Mouse (Mus musculus) ES-E14 (cell line): ENCODE data around the gene Ngfr. TPM values are rescaled to one million over a fixed set of nuclear protein-coding genes. Genes with fewer than 3 reads are reported as not detected.

Source experiments
- DNase-seq: peaks from one replicate; pipeline ENCODE4 v3.0.0-alpha.2; 2013; ENCODE audit warnings: low read depth, low spot score
- H3K27ac ChIP-seq: 2 replicates; pipeline ENCODE4 v1.5.1; 2012; ENCODE audit warnings: low read depth, mild to moderate bottlenecking, low read length, moderate library complexity, mixed read lengths; ENCODE audit not compliant: poor library complexity, insufficient read depth, severe bottlenecking
- H3K36me3 ChIP-seq: 2 replicates; pipeline ENCODE4 v1.6.1; 2012; ENCODE audit warnings: mild to moderate bottlenecking, low read length, moderate library complexity, mixed read lengths; ENCODE audit not compliant: control insufficient read depth, poor library complexity, insufficient read depth, severe bottlenecking
- H3K4me1 ChIP-seq, 2 experiments: fragments of 150-350 bp in 1 of 2; sonication (generic) in 1 of 2; 2 replicates each; pipeline ENCODE4 v1.6.1; 2012; ENCODE audit warnings: low read length in 2 of 2, mild to moderate bottlenecking in 1 of 2, mixed read lengths in 1 of 2; ENCODE audit not compliant: control insufficient read depth in 2 of 2, insufficient read depth in 2 of 2, poor library complexity in 1 of 2
- H3K4me3 ChIP-seq, 2 experiments: fragments of 150-350 bp in 1 of 2; sonication (generic) in 1 of 2; 2 replicates each; pipeline ENCODE4 v1.5.1; 2012; ENCODE audit warnings: low read length in 2 of 2, low read depth in 1 of 2, mild to moderate bottlenecking in 1 of 2, mixed read lengths in 1 of 2; ENCODE audit not compliant: insufficient read depth in 1 of 2, poor library complexity in 1 of 2, severe bottlenecking in 1 of 2
- H3K9ac ChIP-seq: 2 replicates; pipeline ENCODE4 v1.6.1; 2012; ENCODE audit warnings: low read depth, mild to moderate bottlenecking, low read length, mixed read lengths; ENCODE audit not compliant: poor library complexity, insufficient read depth, severe bottlenecking
- H3K9me3 ChIP-seq: fragments of 150-350 bp; sonication (generic); 2 replicates; pipeline ENCODE4 v1.6.1; 2012; ENCODE audit warnings: low read depth, mild to moderate bottlenecking, low read length; ENCODE audit not compliant: control insufficient read depth, insufficient read depth
- CHD2 ChIP-seq: IDR thresholded peaks from 2 replicates; pipeline ENCODE4 v1.6.1; 2014; ENCODE audit warnings: mild to moderate bottlenecking, low read depth, low read length, inconsistent platforms
- HCFC1 ChIP-seq: IDR thresholded peaks from 2 replicates; pipeline ENCODE4 v1.6.1; 2012; ENCODE audit warnings: low read length, inconsistent platforms, borderline replicate concordance; ENCODE audit not compliant: insufficient read depth
- MAFK ChIP-seq: IDR thresholded peaks from 2 replicates; pipeline ENCODE4 v1.6.1; 2014; ENCODE audit warnings: mild to moderate bottlenecking, low read depth, low read length, inconsistent platforms; ENCODE audit not compliant: insufficient read depth
- ZC3H11A ChIP-seq: IDR thresholded peaks from 2 replicates; pipeline ENCODE4 v1.6.1; 2012; ENCODE audit warnings: low read depth, mild to moderate bottlenecking, inconsistent platforms, low read length, borderline replicate concordance
- ZNF384 ChIP-seq: IDR thresholded peaks from 2 replicates; pipeline ENCODE4 v1.6.1; 2012; ENCODE audit warnings: low read depth, low read length, inconsistent platforms
- in situ Hi-C, 2 experiments: fragments of 600-800 bp; cut with MboI; formaldehyde crosslinking; loops; one replicate each; pipeline ENCODE4 v1.15.1; 2025; ENCODE audit warnings: low sequenced_read_pairs in 2 of 2, inconsistent platforms in 1 of 2; ENCODE audit not compliant: unreplicated experiment in 2 of 2
- total RNA-seq: library from RNA; depleted of rRNA; stranded (reverse); fragments of 300-350 nt; gene quantifications from 2 replicates; pipeline ENCODE4 v1.2.3, GENCODE M21; 2012

Gene Ngfr
- total RNA-seq, 1 experiment: 19.9 TPM

GRCm38 (mm10) chr11:95586184-95586583 lies 1.4 kb downstream of the Ngfr start:
- DNase-seq: peak; percentile 91
- Histone ChIP-seq H3K27ac (no peak overlapping the region), H3K4me1 (peaks cover 10 to 16% of the 10 kb centered on the region in 2 experiments; a peak in 3 of 4 replicates), H3K36me3 (no peaks in the 10 kb centered on the region), H3K9ac (peak overlapping the region; percentile 49; the same call in 1 of the 2 replicates), H3K9me3 (no peaks in the 10 kb centered on the region), H3K4me3 (peak overlapping the region; percentile 59 to 80)
- TF ChIP-seq ZC3H11A (peak; percentile 54; the same call in 1 of the 2 replicates), HCFC1 (no peak), ZNF384 (no peak)
- in situ Hi-C loops: no loop called here

- H3K36me3 ChIP-seq: no peaks in the 10 kb centered on the region
- no peak for DNase-seq
Observed at GRCm38 (mm10) chr11:95585684-95586083, 1.9 kb downstream of the Ngfr start.

GRCm38 (mm10) chr11:95585281-95585680 lies 2.3 kb downstream of the Ngfr start:
- Histone ChIP-seq H3K4me1 (peaks cover 10 to 23% of the 10 kb centered on the region in 2 experiments; a peak in 3 of 4 replicates), H3K27ac (no peak overlapping the region), H3K9ac (no peak overlapping the region), H3K4me3 (peak overlapping the region; percentile 54 to 80), H3K9me3 (no peaks in the 10 kb centered on the region), H3K36me3 (no peaks in the 10 kb centered on the region)
- DNase-seq: no peak
- in situ Hi-C loops: no loop called here
- TF ChIP-seq HCFC1 (no peak), ZC3H11A (no peak), CHD2 (no peak), MAFK (no peak), ZNF384 (no peak)

More at GRCm38 (mm10) chr11:95585684-95586083, 1.9 kb downstream of the Ngfr start:
- H3K4me3 ChIP-seq: peak overlapping the region; percentile 54 to 80
- H3K9ac ChIP-seq: peak overlapping the region; percentile 49; the same call in 1 of the 2 replicates
- H3K27ac ChIP-seq: no peak overlapping the region
- TF ChIP-seq CHD2 (no peak), ZC3H11A (no peak)
- no peaks in the 10 kb centered on the region for H3K9me3 ChIP-seq
- H3K4me1 ChIP-seq: peaks cover 10 to 19% of the 10 kb centered on the region in 2 experiments; a peak in 3 of 4 replicates
- in situ Hi-C loops: no loop called here

- no peak for TF ChIP-seq MAFK
- no peak for TF ChIP-seq CHD2
- TF ChIP-seq ZC3H11A: no peak
- no peak for TF ChIP-seq ZNF384
- no peak for TF ChIP-seq HCFC1
- Histone ChIP-seq H3K36me3 (no peaks in the 10 kb centered on the region), H3K9me3 (no peaks in the 10 kb centered on the region), H3K4me1 (peaks cover 10 to 29% of the 10 kb centered on the region in 2 experiments; a peak in 3 of 4 replicates), H3K4me3 (peak overlapping the region in 1 of 2 experiments; percentile 80; a peak in 2 of 4 replicates), H3K27ac (no peak overlapping the region), H3K9ac (no peak overlapping the region)
- DNase-seq: no peak
- in situ Hi-C loops: no loop called here
Observed at GRCm38 (mm10) chr11:95584651-95585050, 2.9 kb downstream of the Ngfr start.

GRCm38 (mm10) chr11:95583396-95583795 lies 4.1 kb downstream of the Ngfr start:
- Histone ChIP-seq H3K4me3 (no peak overlapping the region), H3K9ac (no peak overlapping the region), H3K27ac (no peak overlapping the region), H3K36me3 (no peaks in the 10 kb centered on the region), H3K9me3 (no peaks in the 10 kb centered on the region), H3K4me1 (peaks cover 11 to 33% of the 10 kb centered on the region in 2 experiments; a peak in 3 of 4 replicates)
- in situ Hi-C loops: no loop called here
- no peak for DNase-seq
- no peak for TF ChIP-seq ZNF384
- no peak for TF ChIP-seq ZC3H11A
- no peak for TF ChIP-seq CHD2
- TF ChIP-seq HCFC1: no peak
- TF ChIP-seq MAFK: no peak
